Mouse (Mus musculus) CH12.LX (cell line): ENCODE measurements around the gene Gmds. TPM values are rescaled to one million over a fixed set of nuclear protein-coding genes. Genes with fewer than 3 reads are reported as not detected.

Experiments used
- DNase-seq: peaks from one replicate; pipeline ENCODE4 v3.0.0-alpha.2; 2013; ENCODE audit errors: extremely low read depth
- H3K27ac ChIP-seq: 2 replicates; pipeline ENCODE4 v1.5.1; 2012; ENCODE audit warnings: low read depth, mild to moderate bottlenecking, control low read depth, moderate library complexity; ENCODE audit not compliant: insufficient read depth
- H3K27me3 ChIP-seq: replicated peaks from 2 replicates; pipeline ENCODE3; 2012; ENCODE audit warnings: inconsistent platforms
- H3K36me3 ChIP-seq, 2 experiments: replicated peaks in 1 of 2; 2 replicates each; pipeline versions ENCODE3 to v1.6.1; 2012; ENCODE audit warnings: inconsistent platforms in 1 of 2, low read length in 1 of 2, mild to moderate bottlenecking in 1 of 2, mixed read lengths in 1 of 2, moderate library complexity in 1 of 2; ENCODE audit not compliant: control insufficient read depth in 1 of 2, insufficient read depth in 1 of 2
- H3K4me1 ChIP-seq, 2 experiments: 2 replicates each; pipeline ENCODE4 v1.6.1; 2012; ENCODE audit warnings: inconsistent platforms in 1 of 2, moderate library complexity in 1 of 2; ENCODE audit not compliant: insufficient read depth in 2 of 2, control insufficient read depth in 1 of 2
- H3K4me2 ChIP-seq: 2 replicates; pipeline ENCODE4 v1.6.1; 2012; ENCODE audit warnings: low read depth, mild to moderate bottlenecking, control low read depth; ENCODE audit not compliant: poor library complexity, insufficient read depth, severe bottlenecking
- H3K4me3 ChIP-seq, 3 experiments: fragments of 150-350 bp in 1 of 3; sonication (generic) in 1 of 3; replicated peaks in 1 of 3; 2 replicates each; pipeline versions ENCODE3 to v1.5.1; 2011 to 2012; ENCODE audit warnings: low read depth in 2 of 3, low read length in 2 of 3, mild to moderate bottlenecking in 2 of 3, moderate library complexity in 2 of 3, control low read depth in 1 of 3, improper control_type of control experiment in 1 of 3, inconsistent platforms in 1 of 3, mixed read lengths in 1 of 3; ENCODE audit not compliant: poor library complexity in 1 of 3
- H3K79me2 ChIP-seq: replicated peaks from 2 replicates; pipeline ENCODE4 v1.6.1; 2012; ENCODE audit warnings: mild to moderate bottlenecking, moderate library complexity; ENCODE audit not compliant: control insufficient read depth, poor library complexity, insufficient read depth, severe bottlenecking; ENCODE audit errors: extremely low read depth
- H3K9ac ChIP-seq: 2 replicates; pipeline ENCODE4 v1.6.1; 2012; ENCODE audit warnings: low read depth, mild to moderate bottlenecking, control low read depth, moderate library complexity; ENCODE audit not compliant: insufficient read depth
- H3K9me3 ChIP-seq: replicated peaks from 2 replicates; pipeline ENCODE3; 2012; ENCODE audit warnings: low read length, inconsistent platforms, mixed read lengths
- BHLHE40 ChIP-seq: IDR thresholded peaks from 2 replicates; pipeline ENCODE4 v1.6.1; 2011; ENCODE audit warnings: mild to moderate bottlenecking, low read depth, low read length, improper control_type of control experiment
- CHD1 ChIP-seq: IDR thresholded peaks from 2 replicates; pipeline ENCODE4 v1.6.1; 2012; ENCODE audit warnings: low read depth, low read length, improper control_type of control experiment, inconsistent platforms
- CTCF ChIP-seq, 2 experiments: IDR thresholded peaks in 1 of 2; conservative IDR thresholded peaks in 1 of 2; 2 replicates each; pipeline ENCODE4 v1.5.1; 2011 to 2012; ENCODE audit warnings: low read depth in 2 of 2, low read length in 2 of 2, improper control_type of control experiment in 1 of 2, inconsistent platforms in 1 of 2, mild to moderate bottlenecking in 1 of 2, moderate library complexity in 1 of 2
- E2F4 ChIP-seq: IDR thresholded peaks from 2 replicates; pipeline ENCODE4 v1.6.1; 2011; ENCODE audit warnings: low read depth, low read length, improper control_type of control experiment; ENCODE audit not compliant: insufficient replicate concordance
- ELF1 ChIP-seq: IDR thresholded peaks from 2 replicates; pipeline ENCODE4 v1.6.1; 2014; ENCODE audit warnings: low read depth, mild to moderate bottlenecking, inconsistent platforms, low read length, improper control_type of control experiment
- GABPA ChIP-seq: IDR thresholded peaks from 2 replicates; pipeline ENCODE4 v1.6.1; 2012; ENCODE audit warnings: low read depth, low read length, improper control_type of control experiment, inconsistent platforms; ENCODE audit not compliant: insufficient replicate concordance
- HCFC1 ChIP-seq: IDR thresholded peaks from 2 replicates; pipeline ENCODE4 v1.6.1; 2012; ENCODE audit warnings: low read depth, mild to moderate bottlenecking, inconsistent platforms, low read length, improper control_type of control experiment
- JUN ChIP-seq: IDR thresholded peaks from 2 replicates; pipeline ENCODE4 v1.6.1; 2011; ENCODE audit warnings: low read depth, mild to moderate bottlenecking, low read length, improper control_type of control experiment, moderate library complexity; ENCODE audit not compliant: insufficient read depth
- JUND ChIP-seq: conservative IDR thresholded peaks from 2 replicates; pipeline ENCODE4 v1.6.1; 2011; ENCODE audit warnings: low read depth, low read length, improper control_type of control experiment
- MAFK ChIP-seq: IDR thresholded peaks from 2 replicates; pipeline ENCODE4 v1.6.1; 2011; ENCODE audit warnings: low read length, improper control_type of control experiment; ENCODE audit not compliant: insufficient replicate concordance
- MAX ChIP-seq: IDR thresholded peaks from 2 replicates; pipeline ENCODE4 v1.6.1; 2011; ENCODE audit warnings: low read length, improper control_type of control experiment
- MAZ ChIP-seq: IDR thresholded peaks from 2 replicates; pipeline ENCODE4 v1.6.1; 2012; ENCODE audit warnings: low read depth, mild to moderate bottlenecking, inconsistent platforms, low read length, improper control_type of control experiment, moderate library complexity
- MEF2A ChIP-seq: IDR thresholded peaks from 2 replicates; pipeline ENCODE4 v1.6.1; 2014; ENCODE audit warnings: low read depth, mild to moderate bottlenecking, inconsistent platforms, low read length, improper control_type of control experiment, borderline replicate concordance
- MYC ChIP-seq: IDR thresholded peaks from 2 replicates; pipeline ENCODE4 v1.6.1; 2011; ENCODE audit warnings: low read depth, mild to moderate bottlenecking, improper control_type of control experiment, low read length
- PAX5 ChIP-seq: IDR thresholded peaks from 2 replicates; pipeline ENCODE4 v1.6.1; 2012; ENCODE audit warnings: low read length, inconsistent platforms, mixed read lengths
- RCOR1 ChIP-seq: conservative IDR thresholded peaks from 2 replicates; pipeline ENCODE4 v1.6.1; 2012; ENCODE audit warnings: low read depth, mild to moderate bottlenecking, inconsistent platforms, low read length, improper control_type of control experiment
- SIN3A ChIP-seq: IDR thresholded peaks from 2 replicates; pipeline ENCODE4 v1.6.1; 2012; ENCODE audit warnings: low read length, improper control_type of control experiment, inconsistent platforms
- SMC3 ChIP-seq: IDR thresholded peaks from 2 replicates; pipeline ENCODE4 v1.6.1; 2011; ENCODE audit warnings: low read depth, low read length, improper control_type of control experiment
- TBP ChIP-seq: conservative IDR thresholded peaks from 2 replicates; pipeline ENCODE4 v1.6.1; 2011; ENCODE audit warnings: low read depth, low read length, improper control_type of control experiment
- TCF12 ChIP-seq: IDR thresholded peaks from 2 replicates; pipeline ENCODE4 v1.6.1; 2014; ENCODE audit warnings: low read depth, mild to moderate bottlenecking, inconsistent platforms, low read length, improper control_type of control experiment
- USF1 ChIP-seq: IDR thresholded peaks from 2 replicates; pipeline ENCODE4 v1.6.1; 2014; ENCODE audit warnings: low read depth, mild to moderate bottlenecking, inconsistent platforms, low read length, improper control_type of control experiment
- USF2 ChIP-seq: conservative IDR thresholded peaks from 2 replicates; pipeline ENCODE4 v1.6.1; 2011; ENCODE audit warnings: low read depth, low read length, improper control_type of control experiment
- ZKSCAN1 ChIP-seq: IDR thresholded peaks from 2 replicates; pipeline ENCODE4 v1.6.1; 2012; ENCODE audit warnings: low read depth, inconsistent platforms, low read length, improper control_type of control experiment, borderline replicate concordance
- ZMIZ1 ChIP-seq: IDR thresholded peaks from 2 replicates; pipeline ENCODE4 v1.6.1; 2012; ENCODE audit warnings: low read depth, mild to moderate bottlenecking, inconsistent platforms, low read length, improper control_type of control experiment
- ZNF384 ChIP-seq: IDR thresholded peaks from 2 replicates; pipeline ENCODE4 v1.6.1; 2012; ENCODE audit warnings: low read depth, low read length, improper control_type of control experiment, inconsistent platforms
- dilution Hi-C: fragments of 300-500 bp; cut with MboI; formaldehyde crosslinking; loops from 2 replicates; pipeline ENCODE4 v1.14.3; 2020; ENCODE audit warnings: low sequenced_read_pairs; ENCODE audit not compliant: extremely low pct_unique_long_range_greater_than_20kb, extremely low pct_ligation_motif_present
- in situ Hi-C: fragments of 300-500 bp; cut with MboI; formaldehyde crosslinking; loops from 3 replicates; pipeline ENCODE4 v1.14.3; 2019; ENCODE audit warnings: low sequenced_read_pairs, low pct_ligation_motif_present, low pct_unique_long_range_greater_than_20kb, mixed read lengths
- polyA plus RNA-seq: library from polyadenylated mRNA; unstranded; fragments of >175 nt; gene quantifications from 2 replicates; pipeline ENCODE4 v1.2.1, GENCODE M21; 2012; ENCODE audit warnings: low read depth; ENCODE audit not compliant: insufficient read length
- total RNA-seq, 2 experiments: library from RNA; depleted of rRNA; stranded (reverse); fragments of 300-350 nt in 1 of 2; fragments of >200 nt in 1 of 2; gene quantifications; 2 replicates each; pipeline ENCODE4 v1.2.3; 2012 to 2014

Gene Gmds
- total and polyA plus RNA-seq, 3 experiments = 11.0 to 19.3 (median 15.1) TPM

GRCm38 (mm10) chr13:32047980-32048959 is 290.3 kb downstream of the Gmds start:
- Histone ChIP-seq H3K79me2 (no peaks in the 10 kb centered on the region), H3K9ac (no peak overlapping the region), H3K27me3 (no peaks in the 10 kb centered on the region), H3K4me3 (no peak overlapping the region), H3K4me2 (no peak overlapping the region), H3K9me3 (no peaks in the 10 kb centered on the region), H3K36me3 (no peaks in the 10 kb centered on the region), H3K27ac (no peak overlapping the region), H3K4me1 (no peaks in the 10 kb centered on the region)
- dilution Hi-C loops (no loop called here), in situ Hi-C loops (no loop called here)
- no peak for TF ChIP-seq ZKSCAN1
- DNase-seq = no peak

- no peak overlapping the region for H3K9ac ChIP-seq
- dilution Hi-C loops (no loop called here), in situ Hi-C loops (no loop called here)
- no peaks in the 10 kb centered on the region for H3K36me3 ChIP-seq
- H3K4me3 ChIP-seq = no peak overlapping the region
- no peaks in the 10 kb centered on the region for H3K79me2 ChIP-seq
- no peak for TF ChIP-seq MYC
- TF ChIP-seq PAX5 = no peak
- no peak for TF ChIP-seq BHLHE40
- TF ChIP-seq MAX = no peak
- TF ChIP-seq USF2 = no peak
- TF ChIP-seq ELF1 = no peak
- TF ChIP-seq HCFC1 = no peak
- no peak for TF ChIP-seq E2F4
- no peak for TF ChIP-seq MAFK
- TF ChIP-seq USF1 = no peak
- no peak for TF ChIP-seq SIN3A
- TF ChIP-seq RCOR1 = no peak
- H3K27ac ChIP-seq = no peak overlapping the region
- H3K27me3 ChIP-seq = no peaks in the 10 kb centered on the region
- no peak overlapping the region for H3K4me2 ChIP-seq
- no peak for DNase-seq
- no peaks in the 10 kb centered on the region for H3K9me3 ChIP-seq
- no peaks in the 10 kb centered on the region for H3K4me1 ChIP-seq
Measured at GRCm38 (mm10) chr13:32046961-32047360, 291.6 kb downstream of the Gmds start.

GRCm38 (mm10) chr13:32042748-32043147 is 295.8 kb downstream of the Gmds start:
- no peak overlapping the region for H3K4me2 ChIP-seq
- dilution Hi-C loops = no loop called here

More at GRCm38 (mm10) chr13:32042748-32043147, 295.8 kb downstream of the Gmds start:
- Histone ChIP-seq H3K4me1 (no peaks in the 10 kb centered on the region), H3K79me2 (no peaks in the 10 kb centered on the region), H3K36me3 (no peaks in the 10 kb centered on the region), H3K9ac (no peak overlapping the region), H3K27ac (no peak overlapping the region), H3K4me3 (no peak overlapping the region), H3K27me3 (no peaks in the 10 kb centered on the region), H3K9me3 (no peaks in the 10 kb centered on the region)
- TF ChIP-seq USF2 (no peak), CHD1 (no peak), ELF1 (no peak), ZNF384 (no peak), TBP (no peak), USF1 (no peak), RCOR1 (no peak), MAZ (no peak), MEF2A (no peak), JUN (no peak), ZMIZ1 (no peak), TCF12 (no peak), CTCF (conservative IDR thresholded peaks at IDR 0.05 in 1 of 2, IDR thresholded peaks at IDR 0.05 in 1 of 2; ENCODE audit: low read depth in 2 of 2, low read length in 2 of 2) (no peak), E2F4 (no peak), JUND (no peak), SMC3 (no peak), GABPA (no peak)
- in situ Hi-C loops = no loop called here
- DNase-seq = no peak
